Mouse (Mus musculus) bone marrow, adult 2 months (tissue): ENCODE results near the gene Arrdc1.

ENCODE experiments used
- CTCF ChIP-seq: fragments of 200-500 bp; IDR thresholded peaks from 2 replicates; pipeline ENCODE4 v1.5.1; 2011; ENCODE audit warnings: low read length, control low read depth; ENCODE audit not compliant: control insufficient read depth, insufficient read depth
- POLR2A ChIP-seq: fragments of 200-500 bp; IDR thresholded peaks from 2 replicates; pipeline ENCODE4 v1.6.1; 2011; ENCODE audit warnings: low read depth, mild to moderate bottlenecking, control low read depth, low read length, borderline replicate concordance; ENCODE audit not compliant: control insufficient read depth

DNA sequence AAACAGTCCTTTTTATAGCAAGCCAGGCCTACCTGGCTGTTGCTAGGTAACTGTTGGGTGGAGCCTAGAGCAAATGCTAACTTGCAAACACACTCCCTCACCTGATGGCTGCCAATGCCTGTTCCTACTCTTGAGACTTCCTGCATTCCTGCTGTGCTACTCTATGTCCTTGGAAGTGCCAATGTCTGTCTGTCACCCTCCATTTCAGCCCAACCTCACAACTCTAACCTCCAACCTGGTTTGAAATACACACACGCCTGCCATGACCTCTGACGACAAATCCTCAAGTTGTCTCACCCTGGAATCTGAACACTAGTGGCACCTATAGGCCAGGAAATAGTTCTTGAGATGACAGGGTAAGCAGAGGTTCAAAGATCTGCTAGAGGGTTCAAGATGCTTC lies 5.9 kb downstream of the Arrdc1 start:
- TF ChIP-seq POLR2A (no peak), CTCF (no peak)
